Mouse (Mus musculus): ENCODE results near the gene Stpg2. TPM values are rescaled to one million over a fixed set of nuclear protein-coding genes. Genes with fewer than 3 reads are reported as not detected.
A peak's percentile ranks its signal among the peaks of the same experiment; 100 is the strongest.

The Stpg2 gene
- polyA plus RNA-seq (2014; fragmentation: Nextera tagmentation; extraction: Ambion mirVana) = 0.15 TPM in 2 replicates

GRCm38 (mm10) chr3:139205444-139205998, at the start of gene Stpg2:
Gene Stpg2 (plus strand): TSS chr3:139205694.
- Histone ChIP-seq H3K4me3 (ENCODE audit: low read depth, low read length) (peak within 1 kb of the TSS; percentile 61), H3K27ac (ENCODE audit: low read depth, low read length) (peak within 1 kb of the TSS; percentile 94), H3K9me3 (ENCODE audit: control insufficient read depth, low read length) (no peaks in the 10 kb centered on the region), H3K4me1 (ENCODE audit: control insufficient read depth, insufficient read depth, low read length) (no peaks in the 10 kb centered on the region), H3K4me2 (peak within 1 kb of the TSS; percentile 76), H3K36me3 (ENCODE audit: control insufficient read depth, insufficient read depth, low read length) (no peaks in the 10 kb centered on the region), H3K27me3 (ENCODE audit: control insufficient read depth, insufficient read depth, low read length) (peaks cover 8% of the 10 kb centered on the region), H3K9ac (ENCODE audit: low read length) (peak within 1 kb of the TSS; percentile 77)
- DNase-seq (ENCODE audit: low spot score, missing footprints) (peak; percentile 99), ATAC-seq (ENCODE audit: low FRiP score) (peak; percentile 99)
- WGBS = 2% methylated on average over 49 of the region's 49 CpGs

DNA sequence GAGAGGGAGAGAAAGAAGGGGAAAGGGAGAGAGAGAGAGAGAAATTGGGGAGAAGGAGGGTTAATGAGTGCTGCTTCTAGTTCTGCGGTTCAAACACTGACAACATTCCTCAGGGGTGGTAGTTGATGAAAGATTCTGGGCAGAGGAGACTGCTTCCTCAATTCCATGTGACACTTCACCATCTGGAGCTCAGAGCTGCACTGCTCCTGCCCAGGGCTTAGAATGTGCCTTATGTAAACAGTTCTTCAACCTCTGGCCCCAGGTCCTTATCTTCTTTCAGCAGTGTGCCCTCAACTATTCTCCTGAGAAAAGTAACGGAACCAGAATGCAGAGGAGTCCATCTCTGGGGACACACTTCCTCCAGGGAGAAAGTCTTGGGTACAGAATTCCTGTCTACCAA, 43.3 kb upstream of the Stpg2 start:
- Histone ChIP-seq H3K4me1 (ENCODE audit: control insufficient read depth, insufficient read depth, low read length) (no peaks in the 10 kb centered on the region), H3K27ac (ENCODE audit: low read depth, low read length) (no peak overlapping the region), H3K9ac (ENCODE audit: low read length) (no peak overlapping the region), H3K4me2 (no peak overlapping the region), H3K36me3 (ENCODE audit: control insufficient read depth, insufficient read depth, low read length) (no peaks in the 10 kb centered on the region), H3K27me3 (ENCODE audit: control insufficient read depth, insufficient read depth, low read length) (no peaks in the 10 kb centered on the region), H3K4me3 (ENCODE audit: low read depth, low read length) (no peak overlapping the region), H3K9me3 (ENCODE audit: control insufficient read depth, low read length) (no peaks in the 10 kb centered on the region)
- DNase-seq (ENCODE audit: low spot score, missing footprints) (no peak), ATAC-seq (ENCODE audit: low FRiP score) (no peak)
- WGBS = 67% methylated on average over 2 of the region's 2 CpGs

DNA sequence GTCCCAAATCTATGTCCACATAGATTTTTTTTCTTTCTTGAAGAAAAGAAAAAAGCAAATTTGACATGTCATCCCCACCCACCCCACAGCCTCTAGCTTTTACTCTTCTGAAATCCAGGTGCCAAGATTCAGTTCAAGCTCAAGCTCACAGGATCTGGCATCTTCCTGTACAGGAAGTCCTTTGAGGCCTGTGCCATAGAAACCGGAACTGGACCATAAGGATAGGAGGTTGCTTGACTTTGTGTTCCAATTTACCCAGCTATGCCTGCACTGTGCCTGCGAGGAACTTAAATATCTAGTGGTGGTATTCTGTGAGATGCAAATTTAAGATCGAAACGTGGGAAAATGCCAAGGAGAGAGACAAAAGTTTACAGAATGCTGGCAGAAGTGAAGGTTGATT, 42.8 kb upstream of the Stpg2 start:
- no peak for DNase-seq (ENCODE audit: low spot score, missing footprints)
- H3K4me3 ChIP-seq (ENCODE audit: low read depth, low read length) = no peak overlapping the region
- no peak overlapping the region for H3K4me2 ChIP-seq
- no peaks in the 10 kb centered on the region for H3K9me3 ChIP-seq (ENCODE audit: control insufficient read depth, low read length)
- no peaks in the 10 kb centered on the region for H3K27me3 ChIP-seq (ENCODE audit: control insufficient read depth, insufficient read depth, low read length)
- H3K27ac ChIP-seq (ENCODE audit: low read depth, low read length) = no peak overlapping the region
- H3K9ac ChIP-seq (ENCODE audit: low read length) = no peak overlapping the region
- no peaks in the 10 kb centered on the region for H3K4me1 ChIP-seq (ENCODE audit: control insufficient read depth, insufficient read depth, low read length)
- 85% methylated on average over 4 of the region's 4 CpGs for WGBS
- no peaks in the 10 kb centered on the region for H3K36me3 ChIP-seq (ENCODE audit: control insufficient read depth, insufficient read depth, low read length)
- no peak for ATAC-seq (ENCODE audit: low FRiP score)

DNA sequence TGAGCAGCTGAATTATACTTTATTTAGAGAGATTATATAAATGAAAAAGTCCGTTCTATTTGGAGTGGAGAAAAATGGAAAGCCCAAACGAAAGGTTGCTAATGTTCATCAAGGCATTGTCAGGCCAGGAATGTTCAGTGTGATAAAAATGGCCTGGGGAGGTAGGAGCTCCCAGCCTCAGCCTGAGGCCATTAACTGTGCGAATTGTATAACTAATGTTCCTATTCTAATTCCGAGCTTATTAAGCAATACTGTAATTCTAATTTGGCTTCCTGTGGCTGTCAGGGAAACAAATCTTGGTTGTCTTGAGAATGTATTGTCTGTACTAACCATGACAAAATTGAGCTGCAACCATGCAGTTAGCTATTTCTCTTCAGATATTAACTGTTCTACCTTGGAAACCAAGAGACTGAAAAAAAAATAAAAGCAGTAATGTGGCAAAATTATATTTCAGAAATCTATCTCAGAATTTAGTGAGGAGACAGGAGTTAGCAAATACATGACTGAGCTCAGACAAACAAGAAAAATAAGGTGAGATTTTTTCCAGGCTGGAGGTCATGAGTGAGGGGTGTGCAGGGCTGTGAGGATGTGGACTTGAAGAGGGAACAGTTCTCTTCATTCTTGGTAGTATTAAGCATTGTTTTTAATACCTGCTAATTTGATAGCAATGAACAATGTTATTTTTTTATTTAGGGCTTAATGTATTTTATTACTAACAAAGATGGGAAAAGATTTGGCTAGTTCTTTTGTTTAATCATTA, 36.8 kb upstream of the Stpg2 start:
- no peaks in the 10 kb centered on the region for H3K9me3 ChIP-seq (ENCODE audit: control insufficient read depth, low read length)
- H3K4me3 ChIP-seq (ENCODE audit: low read depth, low read length) = no peak overlapping the region
- H3K36me3 ChIP-seq (ENCODE audit: control insufficient read depth, insufficient read depth, low read length) = no peaks in the 10 kb centered on the region
- peaks cover 2% of the 10 kb centered on the region; the same call in 1 of the 2 replicates for H3K4me1 ChIP-seq (ENCODE audit: control insufficient read depth, insufficient read depth, low read length)
- 75% methylated on average over 4 of the region's 4 CpGs for WGBS
- H3K9ac ChIP-seq (ENCODE audit: low read length) = no peak overlapping the region
- DNase-seq (ENCODE audit: low spot score, missing footprints) (no peak), ATAC-seq (ENCODE audit: low FRiP score) (0 out of 2 replicates have a peak, but pooled peaks have one; percentile 33)
- H3K4me2 ChIP-seq = no peak overlapping the region
- no peak overlapping the region for H3K27ac ChIP-seq (ENCODE audit: low read depth, low read length)
- no peaks in the 10 kb centered on the region for H3K27me3 ChIP-seq (ENCODE audit: control insufficient read depth, insufficient read depth, low read length)

DNA sequence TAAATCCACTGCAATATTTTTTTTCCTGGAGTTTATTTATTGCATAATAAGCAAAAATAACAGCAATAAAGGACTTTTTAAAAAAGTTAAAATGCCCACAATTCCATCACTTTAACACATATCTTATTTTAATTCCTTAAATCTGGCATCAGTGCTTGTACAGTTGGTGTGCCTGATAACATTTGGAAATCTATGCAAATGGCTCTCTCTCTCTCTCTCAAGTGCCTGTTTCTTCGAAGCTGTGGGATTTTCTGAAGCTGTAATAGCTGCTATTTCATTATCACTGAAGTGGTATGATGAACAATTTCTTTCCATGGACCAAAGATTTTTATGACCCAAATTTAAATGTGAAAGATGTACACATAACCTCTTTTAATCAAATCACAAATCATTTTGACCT, 35.8 kb upstream of the Stpg2 start:
- Histone ChIP-seq H3K27me3 (ENCODE audit: control insufficient read depth, insufficient read depth, low read length) (no peaks in the 10 kb centered on the region), H3K4me1 (ENCODE audit: control insufficient read depth, insufficient read depth, low read length) (peaks cover 2% of the 10 kb centered on the region; the same call in 1 of the 2 replicates), H3K27ac (ENCODE audit: low read depth, low read length) (no peak overlapping the region), H3K9ac (ENCODE audit: low read length) (no peak overlapping the region), H3K9me3 (ENCODE audit: control insufficient read depth, low read length) (no peaks in the 10 kb centered on the region), H3K36me3 (ENCODE audit: control insufficient read depth, insufficient read depth, low read length) (no peaks in the 10 kb centered on the region), H3K4me2 (no peak overlapping the region), H3K4me3 (ENCODE audit: low read depth, low read length) (no peak overlapping the region)
- ATAC-seq (ENCODE audit: low FRiP score) (no peak), DNase-seq (ENCODE audit: low spot score, missing footprints) (no peak)
- 53% methylated on average over 1 of the region's 1 CpGs for WGBS

DNA sequence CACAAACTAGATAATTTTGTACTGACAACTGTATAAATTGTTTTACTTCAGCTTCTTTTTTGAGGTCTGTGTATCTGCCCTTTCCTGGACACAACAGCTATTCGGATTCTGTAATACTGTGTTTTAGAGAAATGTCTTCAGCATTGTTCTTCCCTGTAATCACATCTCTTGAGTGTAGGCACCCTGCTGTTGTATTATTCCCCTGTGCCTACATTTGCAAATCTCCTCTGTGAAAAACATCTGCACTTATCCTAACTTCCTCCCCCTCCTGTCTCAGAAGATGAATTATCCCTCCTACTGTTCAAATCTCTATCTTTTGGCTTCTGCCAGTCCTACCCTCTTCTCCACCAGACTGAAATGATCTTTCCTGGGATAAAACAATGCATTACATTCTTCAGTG, 28.6 kb upstream of the Stpg2 start:
- Histone ChIP-seq H3K27ac (ENCODE audit: low read depth, low read length) (no peak overlapping the region), H3K36me3 (ENCODE audit: control insufficient read depth, insufficient read depth, low read length) (no peaks in the 10 kb centered on the region), H3K4me1 (ENCODE audit: control insufficient read depth, insufficient read depth, low read length) (no peaks in the 10 kb centered on the region), H3K9me3 (ENCODE audit: control insufficient read depth, low read length) (no peaks in the 10 kb centered on the region), H3K4me2 (no peak overlapping the region), H3K27me3 (ENCODE audit: control insufficient read depth, insufficient read depth, low read length) (no peaks in the 10 kb centered on the region), H3K4me3 (ENCODE audit: low read depth, low read length) (no peak overlapping the region), H3K9ac (ENCODE audit: low read length) (no peak overlapping the region)
- DNase-seq (ENCODE audit: low spot score, missing footprints) (no peak), ATAC-seq (ENCODE audit: low FRiP score) (no peak)
- 28% methylated on average over 1 of the region's 1 CpGs for WGBS

- H3K4me2 ChIP-seq = no peak overlapping the region
- H3K9ac ChIP-seq (ENCODE audit: low read length) = no peak overlapping the region
- no peak overlapping the region for H3K4me3 ChIP-seq (ENCODE audit: low read depth, low read length)
- no peaks in the 10 kb centered on the region for H3K4me1 ChIP-seq (ENCODE audit: control insufficient read depth, insufficient read depth, low read length)
- DNase-seq (ENCODE audit: low spot score, missing footprints) (no peak), ATAC-seq (ENCODE audit: low FRiP score) (no peak)
- H3K27ac ChIP-seq (ENCODE audit: low read depth, low read length) = no peak overlapping the region
- no peaks in the 10 kb centered on the region for H3K36me3 ChIP-seq (ENCODE audit: control insufficient read depth, insufficient read depth, low read length)
- 74% methylated on average over 1 of the region's 1 CpGs for WGBS
- H3K27me3 ChIP-seq (ENCODE audit: control insufficient read depth, insufficient read depth, low read length) = no peaks in the 10 kb centered on the region
- no peaks in the 10 kb centered on the region for H3K9me3 ChIP-seq (ENCODE audit: control insufficient read depth, low read length)
Observed at GRCm38 (mm10) chr3:139191541-139191940, 14.0 kb upstream of the Stpg2 start.

GRCm38 (mm10) chr3:139193917-139194316, 11.6 kb upstream of the Stpg2 start:
- no peaks in the 10 kb centered on the region for H3K4me1 ChIP-seq (ENCODE audit: control insufficient read depth, insufficient read depth, low read length)
- ATAC-seq (ENCODE audit: low FRiP score) = no peak
- H3K36me3 ChIP-seq (ENCODE audit: control insufficient read depth, insufficient read depth, low read length) = no peaks in the 10 kb centered on the region
- no peaks in the 10 kb centered on the region for H3K27me3 ChIP-seq (ENCODE audit: control insufficient read depth, insufficient read depth, low read length)
- no peak overlapping the region for H3K27ac ChIP-seq (ENCODE audit: low read depth, low read length)
- H3K9me3 ChIP-seq (ENCODE audit: control insufficient read depth, low read length) = no peaks in the 10 kb centered on the region
- H3K4me2 ChIP-seq = no peak overlapping the region
- no peak overlapping the region for H3K4me3 ChIP-seq (ENCODE audit: low read depth, low read length)
- DNase-seq (ENCODE audit: low spot score, missing footprints) = no peak
- no peak overlapping the region for H3K9ac ChIP-seq (ENCODE audit: low read length)

DNA sequence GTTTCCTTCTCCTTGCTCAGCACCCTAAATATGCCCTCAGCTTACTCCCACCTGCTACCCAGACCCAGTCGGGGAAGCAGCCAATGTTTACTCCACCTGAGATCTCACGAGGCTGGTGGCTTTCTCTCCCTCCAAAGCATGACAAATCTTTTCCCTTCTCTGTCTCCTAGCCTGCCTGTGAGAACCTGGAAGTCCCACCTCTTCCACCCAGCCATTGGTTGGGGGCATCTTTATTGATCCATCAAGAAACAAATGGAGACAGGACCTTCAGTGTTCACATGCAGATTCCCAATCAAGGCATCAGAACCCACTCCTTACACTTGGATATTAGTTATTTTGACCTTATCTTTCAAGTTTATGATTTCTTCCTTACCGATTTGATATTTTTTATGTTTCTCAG, 7.1 kb upstream of the Stpg2 start:
- no peaks in the 10 kb centered on the region for H3K4me1 ChIP-seq (ENCODE audit: control insufficient read depth, insufficient read depth, low read length)
- no peak for DNase-seq (ENCODE audit: low spot score, missing footprints)
- H3K36me3 ChIP-seq (ENCODE audit: control insufficient read depth, insufficient read depth, low read length) = no peaks in the 10 kb centered on the region
- WGBS = 67% methylated on average over 3 of the region's 3 CpGs
- H3K4me2 ChIP-seq = no peak overlapping the region
- H3K4me3 ChIP-seq (ENCODE audit: low read depth, low read length) = no peak overlapping the region
- no peak for ATAC-seq (ENCODE audit: low FRiP score)
- H3K9ac ChIP-seq (ENCODE audit: low read length) = no peak overlapping the region
- H3K27me3 ChIP-seq (ENCODE audit: control insufficient read depth, insufficient read depth, low read length) = peaks cover 5% of the 10 kb centered on the region
- H3K9me3 ChIP-seq (ENCODE audit: control insufficient read depth, low read length) = no peaks in the 10 kb centered on the region
- no peak overlapping the region for H3K27ac ChIP-seq (ENCODE audit: low read depth, low read length)
